Mouse (Mus musculus): ENCODE results near the gene Zbtb38.

- TF ChIP-seq POLR2A (IDR thresholded peaks at IDR 0.05; ENCODE audit: low read depth, low read length) (no peak), CTCF (IDR thresholded peaks at IDR 0.05; ENCODE audit: extremely low read depth, insufficient read depth, insufficient read length, insufficient replicate concordance) (no peak)
Observed at GRCm38 (mm10) chr9:96684165-96684792, 68.4 kb downstream of the Zbtb38 start.

All from spleen, adult 2 months (tissue).